Mouse (Mus musculus) liver, adult 2 months (tissue): ENCODE measurements around the gene Gm11172. TPM values are rescaled to one million over a fixed set of nuclear protein-coding genes. Genes with fewer than 3 reads are reported as not detected.
"Not testable (repeated sequence)": the region's sequence is repeated elsewhere in the genome, so short reads cannot be mapped to it uniquely, and the experiment has no call there.

Source experiments
- DNase-seq: peaks from one replicate; pipeline ENCODE4 v3.0.0-alpha.2; 2011; ENCODE audit warnings: low read depth, low spot score; ENCODE audit errors: extremely low read depth
- H3K27ac ChIP-seq: fragments of 200-500 bp; replicated peaks from 2 replicates; pipeline ENCODE4 v1.5.1; 2012; ENCODE audit warnings: low read depth, mild to moderate bottlenecking, control low read depth, inconsistent platforms, low read length; ENCODE audit not compliant: insufficient read depth
- H3K27me3 ChIP-seq: fragments of 200-500 bp; 2 replicates; pipeline ENCODE4 v1.6.1; 2012; ENCODE audit warnings: mild to moderate bottlenecking, moderate library complexity, low read length, inconsistent platforms; ENCODE audit not compliant: control insufficient read depth, insufficient read depth
- H3K36me3 ChIP-seq: fragments of 200-500 bp; 2 replicates; pipeline ENCODE4 v1.6.1; 2012; ENCODE audit warnings: low read length, inconsistent platforms; ENCODE audit not compliant: control insufficient read depth, insufficient read depth
- H3K4me1 ChIP-seq: fragments of 200-500 bp; 2 replicates; pipeline ENCODE4 v1.6.1; 2011; ENCODE audit warnings: low read length; ENCODE audit not compliant: control insufficient read depth, insufficient read depth
- H3K4me3 ChIP-seq: fragments of 200-500 bp; 2 replicates; pipeline ENCODE4 v1.5.1; 2011; ENCODE audit warnings: low read depth, mild to moderate bottlenecking, control low read depth, low read length, moderate library complexity; ENCODE audit not compliant: insufficient read depth
- H3K79me2 ChIP-seq: fragments of 200-500 bp; 2 replicates; pipeline ENCODE4 v1.6.1; 2012; ENCODE audit warnings: inconsistent platforms, mild to moderate bottlenecking, low read length, moderate library complexity; ENCODE audit not compliant: control insufficient read depth, insufficient read depth
- H3K9ac ChIP-seq: fragments of 200-500 bp; 2 replicates; pipeline ENCODE4 v1.6.1; 2012; ENCODE audit warnings: low read depth, mild to moderate bottlenecking, control low read depth, inconsistent platforms, low read length
- CTCF ChIP-seq: fragments of 200-500 bp; IDR thresholded peaks from 2 replicates; pipeline ENCODE4 v1.5.1; 2011; ENCODE audit warnings: low read depth, low read length, control low read depth
- POLR2A ChIP-seq: fragments of 200-500 bp; IDR thresholded peaks from 2 replicates; pipeline ENCODE4 v1.6.1; 2011; ENCODE audit warnings: low read length, control low read depth; ENCODE audit not compliant: insufficient read depth; ENCODE audit errors: extremely low read depth
- WGBS: fragments of 180-500 bp; shearing (Covaris S2); methylation state at CpG from one replicate; pipeline ENCODE4 v1.1.7; 2018; 5-methylcytosine and 5-hydroxymethylcytosine counted together
- polyA plus RNA-seq: library from polyadenylated mRNA; depleted of rRNA; stranded (reverse); fragments of >200 nt; gene quantifications from 2 replicates; pipeline ENCODE4 v1.2.3, GENCODE M21; 2012
- total RNA-seq: library from RNA; depleted of rRNA; stranded (reverse); fragments of >200 nt; gene quantifications from 2 replicates; pipeline ENCODE4 v1.2.3, GENCODE M21; 2014

Gm11172 gene
- total and polyA plus RNA-seq, 2 experiments = not detected

- H3K27ac ChIP-seq = no peak overlapping the region
- H3K79me2 ChIP-seq = no peaks in the 10 kb centered on the region
- 56% methylated on average over 7 of the region's 7 CpGs for WGBS
- 0 out of 2 replicates have a peak, but pooled peaks cover 5% of the 10 kb centered on the region for H3K27me3 ChIP-seq
- no peak for DNase-seq
- TF ChIP-seq POLR2A = no peak
- no peak for TF ChIP-seq CTCF
- H3K36me3 ChIP-seq = no peaks in the 10 kb centered on the region
- H3K4me1 ChIP-seq = no peaks in the 10 kb centered on the region
- H3K4me3 ChIP-seq = no peak overlapping the region
- H3K9ac ChIP-seq = no peak overlapping the region
These were observed 25.1 kb upstream of the Gm11172 start for GRCm38 (mm10) chr16:10787548-10788058.

DNA sequence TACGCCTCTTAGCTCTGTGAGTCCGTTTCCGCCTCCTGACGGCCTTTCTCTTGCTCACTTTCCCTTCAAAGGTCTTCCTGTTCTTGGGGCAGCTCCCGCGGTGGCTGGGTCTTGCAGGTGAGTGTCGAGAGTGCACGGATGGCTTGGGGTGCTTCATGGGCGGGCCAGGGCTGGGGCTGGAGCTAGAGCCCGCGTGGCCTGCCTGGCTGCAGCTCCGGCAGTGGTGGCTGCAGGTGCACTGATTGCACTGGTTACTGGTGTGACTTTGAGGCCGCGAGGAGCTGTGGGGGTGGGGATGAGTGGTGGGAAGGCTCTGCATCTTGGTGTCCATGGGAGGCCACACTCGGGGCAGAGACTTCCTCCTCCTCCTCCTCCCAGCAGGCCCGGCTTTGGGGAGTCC is 24.4 kb upstream of the Gm11172 start, which contains the start of gene Tnp2:
TSS of gene Tnp2 (minus strand) at position 390 of the 400 bp plus-strand sequence.
- Histone ChIP-seq H3K79me2 (no peaks in the 10 kb centered on the region), H3K4me1 (no peaks in the 10 kb centered on the region), H3K36me3 (no peaks in the 10 kb centered on the region), H3K27ac (no peak within 1 kb of the TSS), H3K4me3 (no peak within 1 kb of the TSS), H3K27me3 (0 out of 2 replicates have a peak, but pooled peaks cover 5% of the 10 kb centered on the region), H3K9ac (no peak within 1 kb of the TSS)
- WGBS = 75% methylated on average over 16 of the region's 16 CpGs
- no peak for DNase-seq
- no peak for TF ChIP-seq POLR2A

DNA sequence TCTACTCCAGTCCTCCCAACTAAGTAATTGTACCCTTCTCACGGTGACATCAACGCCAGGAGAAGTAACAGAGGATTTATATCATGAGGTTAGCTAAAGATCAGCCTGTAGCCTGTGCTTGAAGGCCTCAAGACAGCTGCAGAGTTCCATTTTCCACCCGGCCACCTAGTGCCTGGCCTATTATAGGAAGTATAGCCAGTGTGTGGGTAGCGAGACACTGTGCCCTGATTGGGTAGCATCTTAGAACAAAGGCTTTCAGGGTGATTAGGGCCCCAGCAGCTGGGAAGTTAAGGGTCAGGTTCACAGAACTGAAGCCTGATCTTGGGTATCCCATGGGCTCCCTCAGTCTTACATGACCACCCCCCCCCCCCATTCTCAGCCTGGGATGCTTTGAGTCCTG is 23.8 kb upstream of the Gm11172 start:
- no peaks in the 10 kb centered on the region for H3K4me1 ChIP-seq
- 96% methylated on average over 4 of the region's 4 CpGs for WGBS
- H3K27ac ChIP-seq = no peak overlapping the region
- TF ChIP-seq CTCF (no peak), POLR2A (no peak)
- DNase-seq = no peak
- H3K9ac ChIP-seq = no peak overlapping the region
- H3K36me3 ChIP-seq = no peaks in the 10 kb centered on the region
- no peaks in the 10 kb centered on the region for H3K79me2 ChIP-seq
- H3K4me3 ChIP-seq = no peak overlapping the region
- H3K27me3 ChIP-seq = 0 out of 2 replicates have a peak, but pooled peaks cover 5% of the 10 kb centered on the region

DNA sequence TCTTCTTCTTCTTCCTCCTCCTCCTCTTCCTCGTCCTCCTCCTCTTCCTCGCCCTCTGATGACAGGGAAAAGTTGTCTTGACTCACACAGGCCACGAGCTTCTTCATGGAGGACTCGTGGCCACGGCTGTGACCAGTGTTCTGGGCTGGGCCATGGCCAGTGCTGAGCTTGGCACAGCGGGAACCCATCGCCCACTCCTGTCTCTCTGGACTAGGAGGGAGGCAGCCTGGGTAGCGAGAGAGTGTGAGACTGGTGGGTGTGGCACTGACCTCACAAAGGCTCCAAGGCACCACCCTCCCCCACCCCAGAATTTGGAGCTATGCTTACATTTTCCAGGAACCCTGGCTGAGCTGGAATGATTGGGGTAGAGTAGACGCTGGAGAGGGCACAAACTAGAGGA is 22.0 kb upstream of the Gm11172 start, which contains the start of gene Prm3:
TSS of gene Prm3 (minus strand) at position 213 of the 400 bp plus-strand sequence.
- Histone ChIP-seq H3K27me3 (no peaks in the 10 kb centered on the region), H3K4me1 (no peaks in the 10 kb centered on the region), H3K4me3 (no peak within 1 kb of the TSS), H3K79me2 (no peaks in the 10 kb centered on the region), H3K9ac (no peak within 1 kb of the TSS), H3K27ac (no peak within 1 kb of the TSS), H3K36me3 (no peaks in the 10 kb centered on the region)
- WGBS = 91% methylated on average over 9 of the region's 9 CpGs
- no peak for TF ChIP-seq CTCF
- TF ChIP-seq POLR2A = no peak
- DNase-seq = no peak

GRCm38 (mm10) chr16:10796034-10796433 is 16.7 kb upstream of the Gm11172 start, which contains the start of gene Prm2:
Gene Prm2 (minus strand): TSS chr16:10796134.
- 0 out of 2 replicates have a peak, but pooled peaks cover 3% of the 10 kb centered on the region for H3K27me3 ChIP-seq
- no peaks in the 10 kb centered on the region for H3K4me1 ChIP-seq
- no peak within 1 kb of the TSS for H3K27ac ChIP-seq
- no peak within 1 kb of the TSS for H3K9ac ChIP-seq
- H3K79me2 ChIP-seq = no peaks in the 10 kb centered on the region
- H3K4me3 ChIP-seq = no peak within 1 kb of the TSS
- TF ChIP-seq POLR2A = no peak
- no peak for TF ChIP-seq CTCF
- WGBS = 74% methylated on average over 6 of the region's 6 CpGs
- no peak for DNase-seq
- no peaks in the 10 kb centered on the region for H3K36me3 ChIP-seq

DNA sequence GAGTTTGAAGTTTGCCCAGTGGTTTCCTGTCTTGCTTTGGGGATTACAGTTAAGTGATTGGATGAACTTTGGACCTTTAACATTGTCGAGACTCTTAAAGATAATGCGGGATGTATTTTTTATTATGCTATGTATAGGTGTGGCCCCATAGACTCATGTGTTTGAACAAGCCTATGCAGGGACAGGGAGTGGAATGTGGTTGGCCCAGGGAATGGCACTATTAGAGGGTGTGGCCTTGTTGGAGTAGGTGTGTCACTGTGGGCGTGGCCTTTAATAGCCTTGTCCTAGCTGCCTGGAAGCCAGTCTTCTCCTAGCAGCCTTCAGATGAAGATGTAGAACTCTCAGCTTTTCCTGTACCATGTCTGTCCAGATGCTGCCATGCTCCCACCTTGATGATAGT is 10.3 kb upstream of the Gm11172 start:
- H3K4me1 ChIP-seq, H3K27ac ChIP-seq, H3K36me3 ChIP-seq, H3K4me3 ChIP-seq, H3K9ac ChIP-seq, H3K79me2 ChIP-seq, H3K27me3 ChIP-seq, DNase-seq: not testable (repeated sequence)
- WGBS = 63% methylated on average over 3 of the region's 3 CpGs
